Mouse (Mus musculus): ENCODE measurements around the gene Slc25a39. TPM values are rescaled to one million over a fixed set of nuclear protein-coding genes. Genes with fewer than 3 reads are reported as not detected.

Gene Slc25a39
- total and polyA plus RNA-seq, 3 experiments, result 108 to 226 (median 199) TPM

DNA sequence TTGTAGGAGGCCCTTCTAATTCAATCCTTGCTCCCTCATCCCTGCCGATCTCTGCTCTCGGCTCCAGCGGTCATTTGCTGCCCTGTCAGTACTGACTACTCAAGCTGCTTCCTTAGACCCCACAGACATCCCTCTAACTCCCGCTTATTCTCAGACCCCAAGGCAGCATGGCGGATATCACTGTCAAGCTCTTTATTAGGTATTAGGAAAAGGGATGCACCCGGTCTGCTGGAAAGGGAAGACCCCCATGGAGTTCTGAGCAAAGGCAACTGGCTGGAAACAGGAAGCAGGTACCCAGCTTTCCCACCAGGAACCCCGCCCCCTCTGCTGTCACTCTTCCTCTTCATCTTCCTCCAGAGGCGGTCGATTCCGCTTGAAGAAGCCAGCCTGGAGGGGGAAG lies 45.4 kb upstream of the Slc25a39 start:
- dilution Hi-C loops (cut with MboI; ENCODE audit: extremely low pct_ligation_motif_present, extremely low pct_unique_long_range_greater_than_20kb, low sequenced_read_pairs) (no loop called here), in situ Hi-C loops (cut with MboI; ENCODE audit: low pct_ligation_motif_present, low pct_unique_long_range_greater_than_20kb, low sequenced_read_pairs) (no loop called here)
- Histone ChIP-seq H3K4me2 (ENCODE audit: insufficient read depth, low read depth, poor library complexity, severe bottlenecking) (no peak overlapping the region), H3K79me2 (replicated peaks; ENCODE audit: control insufficient read depth, extremely low read depth, insufficient read depth, poor library complexity, severe bottlenecking) (no peaks in the 10 kb centered on the region), H3K9ac (ENCODE audit: insufficient read depth, low read depth) (no peak overlapping the region), H3K4me3 (replicated peaks in 1 of 3; ENCODE audit: low read depth in 2 of 3, low read length in 2 of 3, poor library complexity in 1 of 3) (no peak overlapping the region), H3K27ac (ENCODE audit: insufficient read depth, low read depth) (no peak overlapping the region), H3K9me3 (replicated peaks; ENCODE audit: low read length) (no peaks in the 10 kb centered on the region), H3K36me3 (replicated peaks in 1 of 2; ENCODE audit: control insufficient read depth in 1 of 2, insufficient read depth in 1 of 2, low read length in 1 of 2) (no peaks in the 10 kb centered on the region), H3K4me1 (ENCODE audit: control insufficient read depth in 1 of 2, insufficient read depth in 2 of 2) (peaks cover 7 to 14% of the 10 kb centered on the region in 2 experiments), H3K27me3 (replicated peaks) (peaks cover 56% of the 10 kb centered on the region)
- DNase-seq (ENCODE audit: extremely low read depth), result no peak
- no peak for TF ChIP-seq UBTF (IDR thresholded peaks at IDR 0.05; ENCODE audit: low read depth, low read length)
- TF ChIP-seq RCOR1 (conservative IDR thresholded peaks at IDR 0.05; ENCODE audit: low read depth, low read length), result no peak
- TF ChIP-seq EP300 (IDR thresholded peaks at IDR 0.05; ENCODE audit: low read length), result no peak
- TF ChIP-seq ZMIZ1 (IDR thresholded peaks at IDR 0.05; ENCODE audit: low read depth, low read length), result no peak
- no peak for TF ChIP-seq CHD2 (IDR thresholded peaks at IDR 0.05; ENCODE audit: low read length)
- TF ChIP-seq ZKSCAN1 (IDR thresholded peaks at IDR 0.05; ENCODE audit: borderline replicate concordance, low read depth, low read length), result no peak

DNA sequence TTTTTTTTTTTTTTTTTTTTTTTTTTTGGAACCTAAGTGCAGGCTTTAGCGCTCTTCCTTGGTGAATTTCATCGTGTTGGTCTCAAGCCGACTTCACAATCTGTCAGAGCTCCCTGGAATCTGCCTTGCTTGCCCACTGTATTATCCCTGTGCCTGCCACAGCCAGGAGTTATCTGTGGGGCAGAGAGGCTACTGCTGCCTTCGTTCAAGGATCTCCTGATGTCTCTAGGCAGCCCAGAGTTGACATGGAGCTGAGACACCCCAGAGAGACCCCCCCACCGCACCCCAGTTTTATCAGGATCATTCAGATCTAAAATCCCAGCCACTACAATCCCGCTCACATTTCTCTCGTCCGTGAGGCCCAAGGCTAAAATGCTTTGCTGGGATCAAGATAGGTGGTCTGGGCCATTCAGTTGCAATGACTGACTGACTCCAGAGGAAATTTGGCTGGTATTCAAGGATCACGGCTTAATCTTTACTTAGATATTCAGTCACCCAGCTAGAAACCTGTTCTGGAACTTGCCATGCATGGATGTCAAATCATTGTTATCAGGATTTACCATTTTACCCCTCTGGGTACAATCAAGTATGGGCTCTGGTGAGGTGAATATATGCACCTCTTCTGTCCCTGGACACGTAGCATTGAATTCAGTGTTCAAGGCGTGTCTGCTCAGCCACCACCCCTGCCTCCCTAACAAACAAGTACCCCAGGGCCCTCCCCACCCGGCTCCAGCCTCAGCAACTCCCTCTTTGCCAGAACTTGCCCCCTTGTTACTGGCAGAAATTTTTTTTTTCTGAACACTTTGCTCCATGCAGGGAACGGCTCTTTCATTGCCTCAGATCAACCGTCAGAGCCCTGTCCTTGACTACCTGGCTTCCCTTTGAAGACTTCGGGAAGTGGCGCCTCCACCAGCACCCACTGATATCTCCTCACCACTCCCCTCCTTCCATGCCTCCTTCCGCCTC lies 41.6 kb upstream of the Slc25a39 start:
- H3K27me3 ChIP-seq (replicated peaks), result peaks cover 63% of the 10 kb centered on the region
- no peak for TF ChIP-seq ZKSCAN1 (IDR thresholded peaks at IDR 0.05; ENCODE audit: borderline replicate concordance, low read depth, low read length)
- TF ChIP-seq UBTF (IDR thresholded peaks at IDR 0.05; ENCODE audit: low read depth, low read length), result no peak
- TF ChIP-seq HCFC1 (IDR thresholded peaks at IDR 0.05; ENCODE audit: low read depth, low read length), result no peak
- no peak for TF ChIP-seq KAT2A (IDR thresholded peaks at IDR 0.05; ENCODE audit: insufficient replicate concordance, low read length)
- no peak for TF ChIP-seq SMC3 (IDR thresholded peaks at IDR 0.05; ENCODE audit: low read depth, low read length)
- H3K27ac ChIP-seq (ENCODE audit: insufficient read depth, low read depth), result no peak overlapping the region
- no peaks in the 10 kb centered on the region for H3K4me1 ChIP-seq (ENCODE audit: control insufficient read depth in 1 of 2, insufficient read depth in 2 of 2)
- H3K36me3 ChIP-seq (replicated peaks in 1 of 2; ENCODE audit: control insufficient read depth in 1 of 2, insufficient read depth in 1 of 2, low read length in 1 of 2), result no peaks in the 10 kb centered on the region
- no peaks in the 10 kb centered on the region for H3K79me2 ChIP-seq (replicated peaks; ENCODE audit: control insufficient read depth, extremely low read depth, insufficient read depth, poor library complexity, severe bottlenecking)
- no peak overlapping the region for H3K4me3 ChIP-seq (replicated peaks in 1 of 3; ENCODE audit: low read depth in 2 of 3, low read length in 2 of 3, poor library complexity in 1 of 3)
- no peak for DNase-seq (ENCODE audit: extremely low read depth)
- dilution Hi-C loops (cut with MboI; ENCODE audit: extremely low pct_ligation_motif_present, extremely low pct_unique_long_range_greater_than_20kb, low sequenced_read_pairs) (no loop called here), in situ Hi-C loops (cut with MboI; ENCODE audit: low pct_ligation_motif_present, low pct_unique_long_range_greater_than_20kb, low sequenced_read_pairs) (no loop called here)
- H3K9me3 ChIP-seq (replicated peaks; ENCODE audit: low read length), result peaks cover 17% of the 10 kb centered on the region
- H3K4me2 ChIP-seq (ENCODE audit: insufficient read depth, low read depth, poor library complexity, severe bottlenecking), result no peak overlapping the region
- no peak overlapping the region for H3K9ac ChIP-seq (ENCODE audit: insufficient read depth, low read depth)

DNA sequence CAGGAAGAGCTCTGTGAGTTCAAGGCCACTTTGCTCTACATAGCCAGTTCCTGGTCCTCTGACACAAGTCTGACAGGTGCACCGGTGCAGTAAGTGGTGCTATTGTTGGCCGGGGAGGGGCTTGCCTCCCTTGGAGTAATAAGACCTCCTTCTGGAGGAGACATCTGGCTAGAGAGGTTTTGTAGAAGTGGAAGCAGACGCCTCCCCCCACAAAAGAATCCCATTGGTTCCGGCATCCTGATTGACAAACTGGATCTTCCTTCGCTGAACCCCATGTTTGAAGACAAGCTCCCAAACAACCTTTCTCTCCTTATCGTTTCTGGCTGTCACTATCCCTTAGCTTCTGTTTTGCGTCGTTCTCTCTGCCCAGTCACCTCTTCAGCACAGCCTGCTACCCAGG lies 40.6 kb upstream of the Slc25a39 start:
- no peak for DNase-seq (ENCODE audit: extremely low read depth)
- Histone ChIP-seq H3K27ac (ENCODE audit: insufficient read depth, low read depth) (no peak overlapping the region), H3K79me2 (replicated peaks; ENCODE audit: control insufficient read depth, extremely low read depth, insufficient read depth, poor library complexity, severe bottlenecking) (no peaks in the 10 kb centered on the region), H3K9ac (ENCODE audit: insufficient read depth, low read depth) (no peak overlapping the region), H3K4me1 (ENCODE audit: control insufficient read depth in 1 of 2, insufficient read depth in 2 of 2) (no peaks in the 10 kb centered on the region), H3K9me3 (replicated peaks; ENCODE audit: low read length) (peaks cover 17% of the 10 kb centered on the region), H3K27me3 (replicated peaks) (peaks cover 69% of the 10 kb centered on the region), H3K4me3 (replicated peaks in 1 of 3; ENCODE audit: low read depth in 2 of 3, low read length in 2 of 3, poor library complexity in 1 of 3) (no peak overlapping the region), H3K36me3 (replicated peaks in 1 of 2; ENCODE audit: control insufficient read depth in 1 of 2, insufficient read depth in 1 of 2, low read length in 1 of 2) (no peaks in the 10 kb centered on the region), H3K4me2 (ENCODE audit: insufficient read depth, low read depth, poor library complexity, severe bottlenecking) (no peak overlapping the region)
- in situ Hi-C loops (cut with MboI; ENCODE audit: low pct_ligation_motif_present, low pct_unique_long_range_greater_than_20kb, low sequenced_read_pairs) (no loop called here), dilution Hi-C loops (cut with MboI; ENCODE audit: extremely low pct_ligation_motif_present, extremely low pct_unique_long_range_greater_than_20kb, low sequenced_read_pairs) (no loop called here)
- TF ChIP-seq ETS1 (conservative IDR thresholded peaks at IDR 0.05; ENCODE audit: low read depth, low read length) (no peak), IRF4 (IDR thresholded peaks at IDR 0.05; ENCODE audit: low read depth, low read length) (no peak), ELF1 (IDR thresholded peaks at IDR 0.05; ENCODE audit: low read depth, low read length) (no peak), JUN (IDR thresholded peaks at IDR 0.05; ENCODE audit: insufficient read depth, low read depth, low read length) (no peak), MAZ (IDR thresholded peaks at IDR 0.05; ENCODE audit: low read depth, low read length) (no peak), BHLHE40 (IDR thresholded peaks at IDR 0.05; ENCODE audit: low read depth, low read length) (no peak), NRF1 (IDR thresholded peaks at IDR 0.05; ENCODE audit: low read depth, low read length) (no peak), USF1 (IDR thresholded peaks at IDR 0.05; ENCODE audit: low read depth, low read length) (no peak), ZMIZ1 (IDR thresholded peaks at IDR 0.05; ENCODE audit: low read depth, low read length) (no peak), SIN3A (IDR thresholded peaks at IDR 0.05; ENCODE audit: low read length) (no peak), POLR2AphosphoS2 (IDR thresholded peaks at IDR 0.05; ENCODE audit: low read depth, low read length) (no peak), NELFE (IDR thresholded peaks at IDR 0.05; ENCODE audit: low read depth, low read length) (no peak), KAT2A (IDR thresholded peaks at IDR 0.05; ENCODE audit: insufficient replicate concordance, low read length) (no peak), SMC3 (IDR thresholded peaks at IDR 0.05; ENCODE audit: low read depth, low read length) (no peak), CTCF (conservative IDR thresholded peaks at IDR 0.05 in 1 of 2, IDR thresholded peaks at IDR 0.05 in 1 of 2; ENCODE audit: low read depth in 2 of 2, low read length in 2 of 2) (no peak), RAD21 (IDR thresholded peaks at IDR 0.05; ENCODE audit: low read depth, low read length) (no peak), ZC3H11A (IDR thresholded peaks at IDR 0.05; ENCODE audit: low read depth, low read length) (no peak)

Data from CH12.LX (cell line).